Mouse (Mus musculus) kidney, embryonic 16.5 days (tissue): ENCODE data around the gene Gpr33. TPM values are rescaled to one million over a fixed set of nuclear protein-coding genes. Genes with fewer than 3 reads are reported as not detected.

ENCODE experiments used
- ATAC-seq: fragments of 200-750 bp; cut with Nextera tagmentation; 2 replicates; pipeline ENCODE4 v1.8.0; 2017; ENCODE audit warnings: moderate TSS enrichment; ENCODE audit not compliant: low FRiP score, low TSS enrichment
- H3K27ac ChIP-seq: fragments of 300-500 bp; sonication (generic); 2 replicates; pipeline ENCODE4 v1.5.1; 2014; ENCODE audit warnings: low read length
- H3K27me3 ChIP-seq: fragments of 300-500 bp; sonication (generic); 2 replicates; pipeline ENCODE4 v1.6.1; 2014; ENCODE audit warnings: low read length, control low read depth, mixed read lengths; ENCODE audit not compliant: insufficient read depth
- H3K36me3 ChIP-seq: fragments of 300-500 bp; sonication (generic); 2 replicates; pipeline ENCODE4 v1.6.1; 2014; ENCODE audit warnings: low read length, control low read depth, mixed read lengths; ENCODE audit not compliant: insufficient read depth
- H3K4me1 ChIP-seq: fragments of 300-500 bp; sonication (generic); 2 replicates; pipeline ENCODE4 v1.6.1; 2014; ENCODE audit warnings: low read length, control low read depth, mixed read lengths; ENCODE audit not compliant: insufficient read depth
- H3K4me2 ChIP-seq: fragments of 300-500 bp; sonication (generic); replicated peaks from 2 replicates; pipeline ENCODE4 v1.6.1; 2014; ENCODE audit warnings: low read depth, low read length
- H3K4me3 ChIP-seq: fragments of 300-500 bp; sonication (generic); 2 replicates; pipeline ENCODE4 v1.5.1; 2014; ENCODE audit warnings: mild to moderate bottlenecking, low read length
- H3K9ac ChIP-seq: fragments of 300-500 bp; sonication (generic); replicated peaks from 2 replicates; pipeline ENCODE4 v1.6.1; 2014; ENCODE audit warnings: low read length
- H3K9me3 ChIP-seq: fragments of 300-500 bp; sonication (generic); 2 replicates; pipeline ENCODE4 v1.6.1; 2016; ENCODE audit warnings: low read length, control low read depth
- WGBS: fragments of 180-500 bp; shearing (Covaris S2); extraction: QIAGEN DNeasy Blood & Tissue Kit; methylation state at CpG from one replicate; pipeline ENCODE4 v1.1.7; 2014; 5-methylcytosine and 5-hydroxymethylcytosine counted together
- polyA plus RNA-seq: library from polyadenylated mRNA; unstranded; fragments of >200 nt; fragmentation: Nextera tagmentation; extraction: Ambion mirVana; gene quantifications from 2 replicates; pipeline ENCODE4 v1.2.1, GENCODE M21; 2015

Gpr33 gene
- polyA plus RNA-seq, result not detected in 2 replicates

DNA sequence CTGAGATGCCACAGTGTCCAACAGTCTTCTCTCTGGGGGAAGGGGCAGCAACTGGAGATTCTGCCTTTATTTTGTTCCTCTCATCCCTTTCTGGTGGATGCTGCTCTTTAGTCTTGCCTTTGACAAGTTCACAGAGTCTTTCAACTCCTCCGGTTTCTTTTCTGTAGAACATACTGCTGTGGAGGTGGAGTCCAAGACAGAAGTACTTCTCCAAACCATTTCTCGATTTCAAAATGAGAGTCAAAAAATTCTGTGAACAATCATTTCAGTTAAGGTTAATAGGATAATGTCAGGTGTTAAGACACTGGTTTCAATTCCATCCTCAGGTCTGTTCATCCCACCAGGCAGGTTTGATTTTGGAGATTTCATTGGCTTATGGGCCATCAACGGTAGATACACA, at the start of gene Gpr33:
Gene Gpr33 (minus strand): TSS at position 101 of the 400 bp plus-strand sequence.
- Histone ChIP-seq H3K27me3 (no peaks in the 10 kb centered on the region), H3K4me2 (no peak within 1 kb of the TSS), H3K36me3 (no peaks in the 10 kb centered on the region), H3K4me3 (no peak within 1 kb of the TSS), H3K9me3 (no peaks in the 10 kb centered on the region), H3K9ac (no peak within 1 kb of the TSS), H3K4me1 (no peaks in the 10 kb centered on the region), H3K27ac (no peak within 1 kb of the TSS)
- ATAC-seq, result no peak
- 93% methylated on average over 3 of the region's 3 CpGs for WGBS

DNA sequence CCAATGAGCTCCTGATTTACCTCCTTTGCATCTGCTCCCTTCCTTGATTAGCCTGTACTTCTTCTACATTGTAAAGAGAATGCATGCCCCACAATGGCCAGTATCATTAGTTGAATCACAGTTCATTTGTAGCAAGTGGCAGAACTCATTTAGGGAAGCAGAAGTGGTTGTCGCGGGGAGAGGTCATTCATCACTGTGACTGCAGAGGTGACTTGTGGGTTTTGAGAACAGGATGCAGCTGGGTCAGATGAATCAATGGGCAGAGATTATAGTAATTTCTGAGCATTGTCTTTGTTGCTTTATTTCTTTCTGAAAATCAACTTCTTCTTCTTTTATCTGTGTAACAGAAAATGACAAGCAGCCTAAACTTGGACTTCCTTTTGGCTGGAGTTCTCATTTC, 21.5 kb upstream of the Gpr33 start:
- no peak for ATAC-seq
- 59% methylated on average over 2 of the region's 2 CpGs for WGBS
- H3K4me3 ChIP-seq, result no peak overlapping the region

DNA sequence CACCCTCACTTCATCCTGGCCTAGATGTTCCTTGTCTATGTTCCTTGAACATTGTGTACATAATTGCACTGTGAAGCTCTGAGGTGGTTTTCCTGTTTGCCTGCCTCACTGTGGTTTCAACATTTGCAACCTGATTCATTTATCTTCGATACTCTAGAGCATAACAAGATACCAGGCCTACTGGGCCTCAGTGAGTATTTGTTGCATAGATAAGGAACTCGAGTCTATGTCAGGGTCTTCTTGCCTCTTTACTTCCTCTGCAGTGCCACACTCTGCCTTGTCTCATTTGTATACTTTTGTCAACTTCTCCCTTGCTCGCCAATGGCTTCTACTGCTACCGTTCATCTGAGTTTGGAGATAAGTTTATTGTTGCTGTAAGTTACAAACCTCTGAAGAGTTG, 18.5 kb upstream of the Gpr33 start:
- no peak overlapping the region for H3K27ac ChIP-seq
- WGBS, result 83% methylated on average over 4 of the region's 4 CpGs

More for the DNA sequence above, 21.5 kb upstream of the Gpr33 start:
- no peaks in the 10 kb centered on the region for H3K9me3 ChIP-seq
- no peaks in the 10 kb centered on the region for H3K4me1 ChIP-seq
- no peaks in the 10 kb centered on the region for H3K36me3 ChIP-seq
- H3K4me2 ChIP-seq, result no peak overlapping the region
- no peaks in the 10 kb centered on the region for H3K27me3 ChIP-seq
- no peak overlapping the region for H3K27ac ChIP-seq
- H3K9ac ChIP-seq, result no peak overlapping the region

DNA sequence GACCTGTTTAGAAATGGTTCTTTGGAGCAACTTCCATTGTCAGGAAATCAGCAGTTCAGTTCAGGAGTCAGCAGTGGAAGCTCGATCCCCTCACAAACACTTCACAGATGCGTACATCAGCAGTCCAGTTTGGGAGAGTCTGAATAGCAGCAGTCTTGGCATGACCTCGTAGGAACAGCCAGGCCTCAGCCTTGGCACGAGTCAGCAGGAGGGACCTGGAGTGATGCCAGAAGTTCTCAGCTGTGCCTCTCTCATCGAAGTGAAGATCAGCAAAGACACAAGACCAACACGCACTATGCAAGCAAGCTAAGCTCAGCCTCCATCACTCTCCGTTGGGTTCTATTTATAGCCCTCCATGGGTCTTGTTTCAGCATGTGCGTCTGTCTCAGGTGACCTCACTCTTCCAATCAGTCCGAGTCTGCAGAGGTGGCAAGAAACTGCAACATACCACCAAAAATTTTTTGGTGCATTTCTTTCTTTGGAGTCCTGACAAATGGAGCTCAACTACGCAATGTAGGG, 15.0 kb upstream of the Gpr33 start:
- Histone ChIP-seq H3K4me3 (no peak overlapping the region), H3K9me3 (no peaks in the 10 kb centered on the region), H3K4me2 (no peak overlapping the region), H3K36me3 (no peaks in the 10 kb centered on the region), H3K27me3 (no peaks in the 10 kb centered on the region), H3K4me1 (no peaks in the 10 kb centered on the region), H3K27ac (no peak overlapping the region), H3K9ac (no peak overlapping the region)
- 73% methylated on average over 10 of the region's 10 CpGs for WGBS
- ATAC-seq, result no peak

More for the DNA sequence above, 18.5 kb upstream of the Gpr33 start:
- Histone ChIP-seq H3K4me2 (no peak overlapping the region), H3K36me3 (no peaks in the 10 kb centered on the region), H3K27me3 (no peaks in the 10 kb centered on the region), H3K4me1 (no peaks in the 10 kb centered on the region), H3K4me3 (no peak overlapping the region), H3K9me3 (no peaks in the 10 kb centered on the region), H3K9ac (no peak overlapping the region)
- no peak for ATAC-seq

DNA sequence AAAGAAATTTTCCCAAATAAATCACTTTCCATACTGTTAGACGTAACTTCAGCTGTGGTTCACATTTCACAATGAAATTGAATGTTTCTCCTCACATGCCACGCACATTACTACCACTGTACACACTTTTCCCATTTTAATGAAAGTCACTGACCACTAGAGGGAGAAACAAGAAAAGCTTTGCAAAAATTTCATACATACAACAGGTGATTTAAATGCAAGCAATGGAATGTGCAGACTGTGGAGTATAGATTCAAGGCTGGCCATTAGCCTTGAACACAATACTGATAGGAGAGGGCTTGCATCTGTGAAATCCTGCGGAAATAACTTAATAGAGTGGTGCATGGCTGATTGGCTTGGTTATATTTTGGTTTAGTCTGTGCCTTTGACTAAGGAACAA, 10.5 kb upstream of the Gpr33 start:
- Histone ChIP-seq H3K36me3 (no peaks in the 10 kb centered on the region), H3K4me3 (no peak overlapping the region), H3K9ac (no peak overlapping the region), H3K27me3 (no peaks in the 10 kb centered on the region), H3K9me3 (no peaks in the 10 kb centered on the region), H3K4me1 (no peaks in the 10 kb centered on the region), H3K4me2 (no peak overlapping the region), H3K27ac (no peak overlapping the region)
- 44% methylated on average over 3 of the region's 3 CpGs for WGBS
- peak; percentile 57; the same call in 1 of the 2 replicates for ATAC-seq

DNA sequence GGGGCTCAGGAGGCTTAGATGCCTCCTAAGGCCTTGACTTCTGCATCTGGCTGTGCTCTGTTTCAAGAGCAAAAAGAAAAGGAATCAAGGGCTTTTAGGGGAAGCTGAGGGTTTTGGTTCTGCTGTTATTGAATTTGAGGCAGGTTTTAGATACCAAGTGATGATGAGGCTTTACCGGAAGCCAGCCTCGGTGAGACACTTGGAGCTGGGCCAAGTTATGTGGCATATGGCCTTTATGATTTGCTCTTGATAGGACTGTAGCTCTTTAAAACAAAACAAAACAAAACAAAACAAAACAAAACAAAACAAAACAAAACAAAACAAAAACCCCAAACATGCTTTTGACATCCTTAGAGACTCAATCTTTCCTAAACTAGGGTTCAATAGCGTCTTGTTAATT, 7.1 kb upstream of the Gpr33 start:
- Histone ChIP-seq H3K27ac (no peak overlapping the region), H3K4me1 (no peaks in the 10 kb centered on the region), H3K27me3 (no peaks in the 10 kb centered on the region), H3K9me3 (no peaks in the 10 kb centered on the region), H3K36me3 (no peaks in the 10 kb centered on the region), H3K4me3 (no peak overlapping the region), H3K4me2 (no peak overlapping the region), H3K9ac (no peak overlapping the region)
- ATAC-seq, result no peak
- 79% methylated on average over 3 of the region's 3 CpGs for WGBS

DNA sequence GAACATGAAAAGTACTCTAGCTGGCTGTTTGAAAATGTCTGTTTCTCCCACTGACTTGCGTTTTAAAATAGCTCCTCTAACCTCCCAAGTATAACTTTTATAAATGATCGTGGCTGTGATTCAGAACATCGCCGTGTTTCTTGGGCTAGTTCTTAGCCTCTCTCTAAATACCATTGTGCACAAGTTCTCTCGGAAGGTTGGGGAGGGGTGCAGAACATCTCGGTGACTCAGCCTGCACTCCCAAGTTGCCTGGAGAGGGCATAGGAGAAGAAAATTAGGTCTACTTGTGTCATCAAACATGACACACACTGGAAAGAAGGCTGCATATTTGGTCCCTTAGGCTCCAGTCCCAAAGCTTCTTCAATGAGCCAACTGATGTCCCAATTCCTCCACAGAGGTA, 4.4 kb upstream of the Gpr33 start:
- no peak for ATAC-seq

DNA sequence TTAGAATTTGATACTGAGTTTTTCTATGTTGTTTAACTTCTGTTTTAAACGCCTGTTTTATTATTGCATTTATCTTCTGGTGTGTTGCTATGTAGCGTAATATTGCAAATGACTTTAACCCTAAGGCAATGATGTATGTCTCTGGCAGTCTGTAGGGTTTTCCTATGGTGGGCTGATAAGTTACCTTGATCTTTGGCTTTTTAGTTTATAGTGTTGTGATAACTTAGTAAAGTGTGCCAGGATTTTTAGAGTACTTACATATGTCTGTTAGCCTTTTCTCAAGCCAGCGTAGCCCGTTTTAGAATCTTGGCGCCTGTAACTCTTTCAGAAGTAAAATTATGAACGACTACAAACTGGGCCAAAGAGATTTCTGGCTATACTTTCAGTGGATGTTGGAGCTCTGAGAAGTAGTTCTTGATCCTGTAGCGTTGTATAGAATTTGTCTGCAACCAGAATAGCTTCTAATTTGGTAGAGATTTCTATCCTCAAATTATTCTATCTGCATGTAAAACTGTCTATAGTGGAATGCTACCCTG, 13.3 kb downstream of the Gpr33 start:
- Histone ChIP-seq H3K4me3 (no peak overlapping the region), H3K27me3 (no peaks in the 10 kb centered on the region), H3K9ac (no peak overlapping the region), H3K4me2 (no peak overlapping the region), H3K27ac (no peak overlapping the region), H3K4me1 (no peaks in the 10 kb centered on the region), H3K36me3 (no peaks in the 10 kb centered on the region), H3K9me3 (no peaks in the 10 kb centered on the region)
- no peak for ATAC-seq
- WGBS, result 70% methylated on average over 7 of the region's 7 CpGs

More for the DNA sequence above, 4.4 kb upstream of the Gpr33 start:
- Histone ChIP-seq H3K27ac (no peak overlapping the region), H3K9ac (no peak overlapping the region), H3K4me1 (no peaks in the 10 kb centered on the region), H3K9me3 (no peaks in the 10 kb centered on the region), H3K36me3 (no peaks in the 10 kb centered on the region), H3K4me2 (no peak overlapping the region), H3K4me3 (no peak overlapping the region), H3K27me3 (no peaks in the 10 kb centered on the region)
- WGBS, result 88% methylated on average over 6 of the region's 6 CpGs

DNA sequence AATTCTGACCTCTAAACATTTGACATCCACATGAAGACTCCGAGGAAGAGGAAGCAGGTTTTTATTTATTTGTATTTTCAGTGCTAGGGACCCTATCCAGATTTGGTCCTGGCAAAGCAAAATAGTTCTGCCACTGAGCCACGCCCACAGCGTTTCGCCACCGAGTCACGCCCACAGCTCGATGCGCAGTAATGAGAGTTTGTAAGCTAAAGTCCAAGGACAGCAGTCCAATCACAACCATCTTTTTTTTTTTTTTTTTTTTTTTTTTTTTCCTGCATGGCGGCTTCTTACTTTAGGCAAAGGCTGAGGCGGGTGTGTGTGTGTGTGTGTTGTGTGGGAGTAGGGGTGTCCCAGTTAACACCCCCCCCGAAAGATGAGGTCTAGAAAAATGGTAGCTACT, 13.8 kb downstream of the Gpr33 start:
- no peak for ATAC-seq
- Histone ChIP-seq H3K36me3 (no peaks in the 10 kb centered on the region), H3K27ac (no peak overlapping the region), H3K9me3 (no peaks in the 10 kb centered on the region), H3K4me2 (no peak overlapping the region), H3K9ac (no peak overlapping the region), H3K27me3 (no peaks in the 10 kb centered on the region), H3K4me1 (no peaks in the 10 kb centered on the region), H3K4me3 (no peak overlapping the region)
- 80% methylated on average over 11 of the region's 11 CpGs for WGBS

DNA sequence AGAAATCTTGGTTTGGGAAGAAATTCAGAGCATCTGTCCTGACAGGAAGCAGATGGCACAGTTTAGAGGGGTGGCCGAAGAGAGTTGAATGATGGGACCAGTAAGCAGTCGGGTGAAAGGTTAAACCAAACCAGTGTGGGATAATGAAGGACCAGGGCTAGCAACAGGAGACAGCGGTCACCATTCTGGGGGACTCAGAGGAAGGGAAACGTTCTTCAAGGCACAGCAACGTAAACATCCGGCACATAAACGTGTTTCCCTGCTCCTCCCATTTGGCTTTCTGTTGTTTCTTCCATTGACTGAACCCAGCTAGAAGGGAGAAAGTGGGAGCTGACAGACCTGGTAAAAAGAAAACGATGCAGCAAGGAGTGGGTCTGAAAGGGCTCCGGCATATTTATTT, 14.6 kb downstream of the Gpr33 start:
- no peaks in the 10 kb centered on the region for H3K4me1 ChIP-seq
- ATAC-seq, result 0 out of 2 replicates have a peak, but pooled peaks have one; percentile 49
- H3K27me3 ChIP-seq, result no peaks in the 10 kb centered on the region
- no peak overlapping the region for H3K9ac ChIP-seq
- H3K4me2 ChIP-seq, result no peak overlapping the region; the same call in 1 of the 2 replicates
- WGBS, result 15% methylated on average over 9 of the region's 9 CpGs
- no peaks in the 10 kb centered on the region for H3K9me3 ChIP-seq
- H3K27ac ChIP-seq, result no peak overlapping the region
- no peaks in the 10 kb centered on the region for H3K36me3 ChIP-seq
- H3K4me3 ChIP-seq, result no peak overlapping the region
